Mouse (Mus musculus) intestine, embryonic 16.5 days (tissue): ENCODE data around the gene Zfyve27. TPM values are rescaled to one million over a fixed set of nuclear protein-coding genes. Genes with fewer than 3 reads are reported as not detected.

Source experiments
- ATAC-seq: fragments of 200-750 bp; cut with Nextera tagmentation; 2 replicates; pipeline ENCODE4 v1.8.0; 2017; ENCODE audit warnings: moderate TSS enrichment, moderate library complexity
- H3K27ac ChIP-seq: fragments of 300-500 bp; sonication (generic); 2 replicates; pipeline ENCODE4 v1.5.1; 2014; ENCODE audit warnings: mild to moderate bottlenecking, low read length
- H3K27me3 ChIP-seq: fragments of 300-500 bp; sonication (generic); replicated peaks from 2 replicates; pipeline ENCODE4 v1.6.1; 2014; ENCODE audit warnings: low read length, control low read depth, mixed read lengths; ENCODE audit not compliant: control insufficient read depth, insufficient read depth
- H3K36me3 ChIP-seq: fragments of 300-500 bp; sonication (generic); 2 replicates; pipeline ENCODE4 v1.6.1; 2014; ENCODE audit warnings: low read length, control low read depth; ENCODE audit not compliant: control insufficient read depth, insufficient read depth
- H3K4me1 ChIP-seq: fragments of 300-500 bp; sonication (generic); 2 replicates; pipeline ENCODE4 v1.6.1; 2014; ENCODE audit warnings: low read length, control low read depth, mixed read lengths; ENCODE audit not compliant: control insufficient read depth, insufficient read depth
- H3K4me2 ChIP-seq: fragments of 300-500 bp; sonication (generic); 2 replicates; pipeline ENCODE4 v1.6.1; 2014; ENCODE audit warnings: low read depth, low read length, control low read depth
- H3K4me3 ChIP-seq: fragments of 300-500 bp; sonication (generic); 2 replicates; pipeline ENCODE4 v1.5.1; 2014; ENCODE audit warnings: mild to moderate bottlenecking, low read length
- H3K9ac ChIP-seq: fragments of 300-500 bp; sonication (generic); 2 replicates; pipeline ENCODE4 v1.6.1; 2014; ENCODE audit warnings: low read depth, low read length
- H3K9me3 ChIP-seq: fragments of 300-500 bp; sonication (generic); 2 replicates; pipeline ENCODE4 v1.6.1; 2016; ENCODE audit warnings: low read length, control low read depth; ENCODE audit not compliant: control insufficient read depth
- WGBS: fragments of 180-500 bp; shearing (Covaris S2); extraction: QIAGEN DNeasy Blood & Tissue Kit; methylation state at CpG from one replicate; pipeline ENCODE4 v1.1.7; 2014; 5-methylcytosine and 5-hydroxymethylcytosine counted together
- polyA plus RNA-seq: library from polyadenylated mRNA; unstranded; fragments of >200 nt; fragmentation: Nextera tagmentation; extraction: Ambion mirVana; gene quantifications from 2 replicates; pipeline ENCODE4 v1.2.1, GENCODE M21; 2015

The Zfyve27 gene
- polyA plus RNA-seq, 1 experiment from 2014 or later = 19.0 TPM

GRCm38 (mm10) chr19:42211936-42212335 lies 48.2 kb downstream of the Zfyve27 start:
- ATAC-seq = no peak
- H3K4me3 ChIP-seq = no peak overlapping the region
- H3K27ac ChIP-seq = no peak overlapping the region
- H3K4me1 ChIP-seq = peaks cover 7% of the 10 kb centered on the region
- no peak overlapping the region for H3K4me2 ChIP-seq
- no peaks in the 10 kb centered on the region for H3K9me3 ChIP-seq
- no peaks in the 10 kb centered on the region for H3K27me3 ChIP-seq
- H3K9ac ChIP-seq = no peak overlapping the region
- no peaks in the 10 kb centered on the region for H3K36me3 ChIP-seq
- WGBS = 31% methylated on average over 8 of the region's 8 CpGs

- Histone ChIP-seq H3K27ac (no peak overlapping the region), H3K4me1 (peaks cover 3% of the 10 kb centered on the region), H3K4me3 (no peak overlapping the region), H3K9me3 (no peaks in the 10 kb centered on the region), H3K36me3 (no peaks in the 10 kb centered on the region), H3K27me3 (no peaks in the 10 kb centered on the region), H3K4me2 (no peak overlapping the region), H3K9ac (no peak overlapping the region)
- ATAC-seq = no peak
- WGBS = 61% methylated on average over 2 of the region's 2 CpGs
These were observed 50.9 kb downstream of the Zfyve27 start for GRCm38 (mm10) chr19:42214601-42215000.

GRCm38 (mm10) chr19:42216699-42217373 lies 53.1 kb downstream of the Zfyve27 start:
- H3K27me3 ChIP-seq = no peaks in the 10 kb centered on the region
- 72% methylated on average over 7 of the region's 7 CpGs for WGBS
- no peak for ATAC-seq

GRCm38 (mm10) chr19:42217374-42217763 lies 53.6 kb downstream of the Zfyve27 start:
- Histone ChIP-seq H3K36me3 (no peaks in the 10 kb centered on the region), H3K4me1 (no peaks in the 10 kb centered on the region), H3K27ac (no peak overlapping the region), H3K27me3 (no peaks in the 10 kb centered on the region), H3K4me3 (no peak overlapping the region), H3K9me3 (no peaks in the 10 kb centered on the region), H3K4me2 (no peak overlapping the region), H3K9ac (no peak overlapping the region)
- WGBS = 26% methylated on average over 2 of the region's 2 CpGs
- ATAC-seq = no peak

More at GRCm38 (mm10) chr19:42216699-42217373, 53.1 kb downstream of the Zfyve27 start:
- Histone ChIP-seq H3K4me3 (no peak overlapping the region), H3K9ac (no peak overlapping the region), H3K4me2 (no peak overlapping the region), H3K4me1 (no peaks in the 10 kb centered on the region), H3K27ac (no peak overlapping the region), H3K36me3 (no peaks in the 10 kb centered on the region), H3K9me3 (no peaks in the 10 kb centered on the region)

GRCm38 (mm10) chr19:42226451-42226850 lies 62.7 kb downstream of the Zfyve27 start:
- no peaks in the 10 kb centered on the region for H3K36me3 ChIP-seq
- ATAC-seq = no peak
- WGBS = 80% methylated on average over 10 of the region's 10 CpGs
- H3K4me1 ChIP-seq = no peaks in the 10 kb centered on the region
- no peak overlapping the region for H3K4me3 ChIP-seq
- H3K27ac ChIP-seq = no peak overlapping the region
- H3K27me3 ChIP-seq = no peaks in the 10 kb centered on the region
- no peak overlapping the region for H3K9ac ChIP-seq
- no peaks in the 10 kb centered on the region for H3K9me3 ChIP-seq
- no peak overlapping the region for H3K4me2 ChIP-seq

- Histone ChIP-seq H3K9ac (no peak overlapping the region), H3K27ac (no peak overlapping the region), H3K36me3 (no peaks in the 10 kb centered on the region), H3K4me3 (no peak overlapping the region), H3K4me2 (no peak overlapping the region), H3K27me3 (no peaks in the 10 kb centered on the region), H3K4me1 (no peaks in the 10 kb centered on the region), H3K9me3 (no peaks in the 10 kb centered on the region)
- ATAC-seq = no peak
- WGBS = 75% methylated on average over 17 of the region's 17 CpGs
These were observed 65.9 kb downstream of the Zfyve27 start for GRCm38 (mm10) chr19:42229499-42230287.

GRCm38 (mm10) chr19:42230288-42230568 lies 66.5 kb downstream of the Zfyve27 start:
- Histone ChIP-seq H3K4me3 (no peak overlapping the region), H3K27ac (no peak overlapping the region), H3K27me3 (no peaks in the 10 kb centered on the region), H3K4me1 (no peaks in the 10 kb centered on the region), H3K4me2 (no peak overlapping the region), H3K9me3 (no peaks in the 10 kb centered on the region), H3K9ac (no peak overlapping the region), H3K36me3 (no peaks in the 10 kb centered on the region)
- no peak for ATAC-seq
- WGBS = 59% methylated on average over 5 of the region's 5 CpGs

GRCm38 (mm10) chr19:42230986-42231385 lies 67.2 kb downstream of the Zfyve27 start:
- H3K9me3 ChIP-seq = no peaks in the 10 kb centered on the region
- H3K27ac ChIP-seq = no peak overlapping the region
- 82% methylated on average over 13 of the region's 13 CpGs for WGBS
- no peaks in the 10 kb centered on the region for H3K27me3 ChIP-seq
- no peak overlapping the region for H3K9ac ChIP-seq
- no peaks in the 10 kb centered on the region for H3K36me3 ChIP-seq
- H3K4me1 ChIP-seq = no peaks in the 10 kb centered on the region
- no peak overlapping the region for H3K4me3 ChIP-seq
- ATAC-seq = no peak
- no peak overlapping the region for H3K4me2 ChIP-seq

- no peak overlapping the region for H3K4me3 ChIP-seq
- H3K9ac ChIP-seq = no peak overlapping the region
- no peaks in the 10 kb centered on the region for H3K4me1 ChIP-seq
- no peaks in the 10 kb centered on the region for H3K36me3 ChIP-seq
- no peak for ATAC-seq
- H3K27me3 ChIP-seq = no peaks in the 10 kb centered on the region
- WGBS = 34% methylated on average over 4 of the region's 4 CpGs
- H3K9me3 ChIP-seq = no peaks in the 10 kb centered on the region
- H3K27ac ChIP-seq = no peak overlapping the region
- H3K4me2 ChIP-seq = no peak overlapping the region
These were observed 74.0 kb downstream of the Zfyve27 start for GRCm38 (mm10) chr19:42237602-42238340.
